Mouse (Mus musculus) layer of hippocampus, postnatal 14 days (tissue): ENCODE results near the gene Cdh1. TPM values are rescaled to one million over a fixed set of nuclear protein-coding genes. Genes with fewer than 3 reads are reported as not detected.

Experiments
- DNase-seq, 2 experiments: peaks; one replicate each; pipeline ENCODE4 v3.0.0; 2021 to 2022; ENCODE audit warnings: low spot score in 2 of 2, mixed read lengths in 1 of 2
- total RNA-seq, 2 experiments: library from RNA; stranded (reverse); gene quantifications; 2 replicates each; pipeline ENCODE4 v1.2.3; 2021

The Cdh1 gene
- total RNA-seq, 2 experiments from 2014 or later = 0.24 to 0.35 TPM

DNA sequence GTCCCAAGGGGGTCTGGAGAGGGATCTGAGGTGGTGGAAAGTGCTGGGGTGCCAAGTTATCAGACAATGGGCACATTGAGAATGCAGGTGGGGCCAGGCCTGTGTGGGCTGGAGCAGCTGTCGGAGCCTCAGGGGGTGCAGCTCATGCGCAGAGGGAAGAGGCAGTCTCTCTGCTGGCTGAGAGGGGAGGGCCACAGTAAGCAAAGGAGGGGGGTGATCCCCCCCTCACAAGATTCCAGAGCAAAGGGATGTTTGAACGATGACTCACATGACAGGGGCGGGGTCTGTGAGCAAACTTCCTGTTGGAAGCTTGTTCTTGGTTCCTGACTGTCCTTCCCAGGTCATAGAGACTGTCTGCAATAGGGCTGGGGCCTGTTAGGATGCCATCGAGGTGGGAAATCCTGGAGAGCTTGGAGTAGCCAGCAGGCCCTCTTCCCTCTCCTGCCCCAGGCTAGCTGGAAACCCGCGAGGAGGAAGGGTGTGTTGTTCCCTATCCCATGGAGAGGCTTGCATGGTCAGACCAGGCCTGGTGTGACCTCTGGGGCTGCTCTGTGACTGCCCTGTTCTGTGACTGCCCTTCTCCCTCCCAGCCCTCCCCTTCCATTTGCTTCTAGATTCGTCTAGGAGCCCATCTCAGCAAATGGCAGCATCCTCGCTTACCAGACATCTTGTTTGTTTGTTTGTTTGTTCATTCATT lies 16.5 kb downstream of the Cdh1 start:
- DNase-seq = no peak

DNA sequence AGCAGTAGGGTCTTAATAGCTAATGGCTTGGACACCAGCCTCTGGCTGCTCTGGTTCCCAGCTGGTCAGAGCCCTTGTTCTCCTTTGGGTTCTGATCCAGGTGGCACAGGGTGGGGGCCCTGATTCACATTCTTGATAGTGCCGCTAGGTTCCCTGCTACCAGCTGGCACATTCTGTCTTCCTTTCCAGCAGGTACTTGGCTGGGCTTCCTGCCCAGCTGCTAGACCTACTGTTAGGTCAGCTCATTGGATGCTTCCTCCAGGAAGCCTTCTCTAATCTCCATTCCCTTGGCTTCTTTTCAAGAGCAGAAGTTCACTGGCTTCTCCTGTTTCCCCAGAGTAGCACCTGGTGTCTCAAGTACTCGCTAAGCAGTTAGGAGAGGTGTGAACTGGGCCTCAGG lies 17.3 kb downstream of the Cdh1 start:
- no peak for DNase-seq

GRCm38 (mm10) chr8:106623016-106623415 lies 19.9 kb downstream of the Cdh1 start:
- DNase-seq = no peak

GRCm38 (mm10) chr8:106623451-106623850 lies 20.3 kb downstream of the Cdh1 start:
- no peak for DNase-seq

DNA sequence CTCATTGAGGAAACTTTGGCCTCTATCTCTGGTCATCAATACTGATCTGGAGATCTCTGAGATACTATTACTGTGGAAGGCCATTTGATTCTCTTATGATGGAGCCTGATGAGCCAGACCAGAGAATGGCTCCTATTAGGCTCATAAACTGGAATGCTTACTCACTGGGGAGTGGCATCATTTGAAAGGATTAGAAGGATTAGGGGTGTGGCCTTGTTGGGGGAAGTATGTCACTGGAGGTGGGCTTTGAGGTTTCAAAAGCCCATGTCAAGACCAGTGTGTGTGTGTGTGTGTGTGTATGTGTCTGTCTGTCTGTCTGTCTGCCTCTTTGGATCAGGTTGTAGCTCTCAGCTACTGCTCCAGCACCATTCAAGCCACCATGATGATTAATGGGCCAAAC lies 20.8 kb downstream of the Cdh1 start:
- DNase-seq = no peak

- no peak for DNase-seq
Observed at GRCm38 (mm10) chr8:106624743-106625142, 21.6 kb downstream of the Cdh1 start.

DNA sequence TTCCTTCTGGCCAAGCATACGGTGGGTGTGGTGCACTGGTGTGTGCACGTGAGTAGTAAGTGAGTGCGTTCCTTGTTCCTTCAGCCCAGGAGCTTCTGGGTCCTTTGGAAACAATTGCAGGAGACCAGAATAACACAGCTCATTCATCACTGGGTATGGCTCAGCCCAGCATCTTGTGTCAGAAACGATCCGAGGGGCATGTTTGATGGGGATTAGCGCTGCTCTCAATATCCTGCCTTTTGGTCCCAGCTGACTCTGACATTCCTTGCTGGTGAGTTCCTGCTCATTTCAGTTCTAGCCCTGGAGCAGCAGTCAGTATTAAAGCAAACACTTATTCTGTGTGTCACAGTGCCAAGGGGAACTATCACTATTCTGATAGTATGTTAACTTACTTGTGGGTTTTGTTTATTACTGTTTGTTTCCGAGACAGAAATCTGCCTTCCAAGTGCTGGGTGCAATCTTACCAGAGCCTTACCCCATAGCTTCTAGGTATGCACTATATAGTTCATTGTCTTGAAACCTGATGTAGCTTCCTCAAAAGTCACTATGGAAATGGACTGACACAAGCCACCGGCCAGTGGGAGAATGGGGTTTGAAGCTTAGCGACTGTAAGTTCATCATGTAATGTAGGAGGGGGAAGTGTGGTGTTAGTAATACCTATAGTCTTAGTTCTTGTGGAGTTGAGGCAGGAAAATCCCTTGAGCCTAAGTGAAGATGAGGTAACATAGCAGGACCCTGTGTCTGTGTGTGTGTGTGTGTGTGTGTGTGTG lies 23.1 kb downstream of the Cdh1 start:
- DNase-seq = no peak

DNA sequence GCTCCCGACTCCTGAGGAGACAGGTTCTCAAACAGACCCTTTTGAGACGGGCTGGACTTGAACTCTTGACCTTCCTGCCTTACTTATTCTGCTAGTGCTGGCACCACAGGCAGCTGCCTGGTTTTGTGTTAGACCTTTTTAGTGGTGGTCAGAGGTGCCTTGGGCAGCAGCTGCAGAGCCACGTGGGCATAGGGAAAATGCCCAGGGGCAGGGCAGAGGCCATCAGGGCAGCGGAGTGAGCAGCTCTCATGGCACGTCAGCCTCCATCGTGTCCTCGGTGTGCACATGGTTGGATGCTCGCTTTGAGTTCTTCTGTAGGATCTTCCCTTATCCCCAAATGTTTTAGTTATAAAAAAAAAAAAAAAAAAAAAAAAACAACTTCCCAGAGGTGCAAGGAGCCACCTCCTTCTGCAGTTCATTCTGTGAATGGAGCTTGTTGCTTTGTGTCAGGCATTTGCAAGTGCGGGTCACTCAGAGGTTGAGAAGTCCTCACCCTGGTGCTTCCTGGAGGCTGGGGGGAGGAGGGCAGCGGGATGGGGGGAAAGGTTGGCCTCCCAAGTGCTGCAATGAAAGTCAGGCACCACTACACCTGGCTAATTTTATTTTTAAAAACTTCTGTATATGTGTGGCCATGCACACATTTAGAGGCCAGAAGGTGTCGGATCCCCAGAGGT lies 25.3 kb downstream of the Cdh1 start:
- DNase-seq = no peak

- DNase-seq = no peak
Observed at GRCm38 (mm10) chr8:106629456-106629855, 26.3 kb downstream of the Cdh1 start.

GRCm38 (mm10) chr8:106631904-106632303 lies 28.8 kb downstream of the Cdh1 start:
- DNase-seq = no peak

GRCm38 (mm10) chr8:106632650-106633049 lies 29.5 kb downstream of the Cdh1 start:
- no peak for DNase-seq

DNA sequence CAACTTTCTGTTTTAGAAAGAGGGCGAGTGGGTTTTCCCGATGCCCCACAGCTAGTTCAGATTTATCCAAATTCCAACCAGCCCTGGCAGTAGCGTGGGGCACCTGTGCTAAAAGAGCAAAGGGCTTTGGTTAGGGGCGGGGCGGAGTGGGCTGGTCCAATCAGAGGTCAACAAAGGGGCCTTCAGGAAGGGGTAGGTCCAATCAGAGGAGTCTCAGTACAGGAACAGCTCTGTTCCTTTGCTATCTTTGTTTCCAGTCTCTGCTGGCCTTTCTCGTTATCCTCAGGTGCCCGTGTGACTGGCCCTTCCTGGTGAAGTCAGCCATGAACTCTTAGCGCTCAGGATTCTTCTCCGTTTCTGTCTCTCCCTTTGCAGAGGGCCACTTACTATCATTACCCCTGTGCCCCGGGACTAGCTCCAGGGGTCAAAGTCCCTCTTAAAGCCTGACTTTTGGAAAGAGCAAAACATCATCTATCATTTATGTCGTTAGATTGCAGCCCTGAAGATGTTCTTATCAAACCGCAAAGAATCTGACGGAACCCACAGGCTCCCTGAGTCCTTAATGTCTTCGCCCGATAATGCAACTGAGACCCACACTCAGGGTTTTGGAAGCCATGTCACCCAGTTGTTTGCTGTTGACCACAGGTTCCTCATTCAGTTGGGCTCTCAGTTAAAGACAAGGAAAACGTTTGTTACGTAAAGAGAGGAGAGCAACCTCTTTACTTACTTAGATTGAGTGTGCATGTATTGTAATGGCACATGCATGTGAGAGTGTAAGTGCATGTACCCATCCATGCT lies 30.4 kb downstream of the Cdh1 start:
- no peak for DNase-seq

DNA sequence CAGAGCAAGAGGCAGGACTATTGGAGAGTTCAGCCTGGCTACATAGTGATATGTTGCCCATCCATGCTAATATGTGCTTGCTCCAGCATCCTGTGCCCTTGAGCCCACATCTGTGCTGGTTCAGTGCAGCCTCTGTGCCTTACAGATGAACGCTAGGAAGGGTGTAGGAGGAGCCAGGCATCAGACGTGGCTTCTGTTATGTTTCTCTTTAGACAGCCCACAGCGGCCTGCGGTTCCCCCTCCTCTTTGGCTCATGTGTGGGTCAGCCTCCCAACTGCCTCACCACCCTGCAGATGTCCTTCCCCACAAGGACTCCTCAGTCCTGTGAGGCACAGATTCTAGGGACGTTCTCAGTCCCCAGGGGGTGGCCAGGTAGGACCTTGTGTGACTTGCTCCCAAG lies 32.1 kb downstream of the Cdh1 start:
- DNase-seq = no peak

GRCm38 (mm10) chr8:106637446-106637845 lies 34.3 kb downstream of the Cdh1 start:
- no peak for DNase-seq

DNA sequence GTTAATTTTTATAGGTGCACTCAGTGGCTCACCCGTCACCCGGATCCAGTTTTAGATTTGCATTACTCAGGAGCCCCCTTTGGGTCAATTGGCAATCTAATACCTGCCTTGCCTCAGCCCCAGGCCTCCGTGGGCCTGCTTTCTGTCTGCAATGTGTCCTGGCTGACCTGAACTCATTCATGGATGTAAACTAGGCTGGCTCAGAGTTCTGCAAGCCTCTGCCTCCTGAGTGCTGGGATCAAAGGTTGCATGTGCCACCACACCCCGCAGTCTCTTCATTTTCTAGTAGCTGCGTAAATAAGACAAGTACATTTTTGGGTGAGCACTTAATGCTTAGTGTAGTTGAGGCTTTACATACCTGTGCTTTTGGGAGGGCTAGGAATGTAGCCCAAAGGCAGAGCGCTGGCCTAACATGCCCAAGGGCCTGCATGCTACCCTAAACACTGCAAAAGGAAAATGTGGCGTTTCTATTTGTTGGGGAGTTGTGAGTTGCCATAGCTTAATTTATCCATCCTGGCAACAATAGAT lies 35.7 kb downstream of the Cdh1 start:
- DNase-seq = no peak

DNA sequence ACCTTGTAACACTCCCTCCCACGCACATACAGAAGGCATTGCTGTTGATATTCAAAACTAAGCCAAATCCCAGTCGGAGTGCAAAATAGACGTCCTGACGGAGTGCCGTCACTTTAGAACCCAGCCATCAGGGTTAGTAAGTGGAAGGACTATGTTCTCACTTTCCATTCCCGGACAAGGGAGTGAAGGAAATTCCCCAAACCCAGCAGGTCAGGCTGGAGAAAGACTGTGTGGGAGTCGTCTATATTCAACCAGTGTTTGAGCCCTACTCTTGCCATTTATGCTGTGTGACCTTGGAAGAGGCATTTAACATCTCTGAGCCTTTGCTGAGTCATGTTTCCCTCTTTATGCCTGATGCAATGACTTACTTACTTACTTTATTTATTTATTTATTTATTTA lies 37.1 kb downstream of the Cdh1 start:
- DNase-seq = no peak

DNA sequence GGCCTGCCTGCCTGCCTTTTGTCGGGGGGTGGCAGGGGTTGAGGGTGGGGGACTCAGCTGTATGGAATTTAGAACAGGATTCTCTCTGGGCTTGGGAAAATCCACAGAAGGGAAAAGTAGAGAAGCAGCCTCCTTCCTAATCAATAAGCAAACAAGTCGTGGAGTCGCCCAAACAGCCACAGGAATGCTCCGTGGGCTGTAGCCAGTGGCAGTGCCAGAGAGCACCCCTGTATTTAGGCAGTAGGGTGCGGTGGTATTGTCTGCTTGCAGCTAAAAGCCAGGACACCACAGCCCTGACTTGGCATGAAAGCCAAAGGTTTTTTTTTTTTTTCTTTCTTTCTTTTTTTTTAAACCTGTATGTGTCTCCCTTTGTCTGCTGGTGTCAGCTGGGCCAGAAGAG lies 37.8 kb downstream of the Cdh1 start:
- DNase-seq = no peak

GRCm38 (mm10) chr8:106642172-106642571 lies 39.0 kb downstream of the Cdh1 start:
- DNase-seq = no peak

DNA sequence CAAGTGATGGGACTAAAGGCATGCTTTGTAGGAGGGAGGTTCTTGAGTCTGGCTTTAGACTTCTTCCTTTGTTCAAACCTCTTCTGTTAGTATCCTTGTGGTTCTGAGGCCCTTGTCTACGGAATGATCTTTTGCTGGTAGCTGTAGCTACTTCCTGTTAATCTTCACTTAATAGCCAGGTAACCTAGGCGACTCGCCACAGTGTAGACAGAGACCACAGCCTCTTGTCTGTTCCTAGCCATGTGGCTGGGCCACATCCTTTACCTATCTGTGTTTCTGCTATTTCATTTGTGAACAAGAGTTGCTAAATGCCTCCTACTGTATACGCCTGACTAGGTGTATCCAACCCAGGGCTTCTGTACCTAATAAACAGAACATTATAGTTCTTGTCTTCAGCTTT lies 39.9 kb downstream of the Cdh1 start:
- no peak for DNase-seq

GRCm38 (mm10) chr8:106644957-106645356 lies 41.8 kb downstream of the Cdh1 start:
- no peak for DNase-seq

DNA sequence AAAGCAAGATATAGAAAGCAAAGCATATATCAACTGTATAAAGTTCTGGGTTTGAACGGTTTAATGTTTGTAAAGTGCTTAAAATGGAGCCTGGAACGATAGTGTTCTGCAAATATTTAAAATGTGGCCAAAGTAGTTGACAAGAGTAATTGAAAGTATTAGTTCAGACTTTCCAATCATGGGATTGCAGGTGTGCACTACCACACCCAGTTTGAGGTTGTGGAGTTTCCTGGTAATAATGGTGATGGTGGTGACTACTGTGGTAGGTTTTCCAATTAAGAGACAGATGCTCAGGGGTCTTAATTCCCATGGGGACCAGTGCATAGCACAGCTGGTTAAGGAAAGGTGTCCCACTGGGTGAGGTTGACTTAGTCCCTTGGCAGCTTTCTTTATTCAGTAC lies 43.0 kb downstream of the Cdh1 start:
- DNase-seq = no peak
